Mouse (Mus musculus) R1 (cell line): ENCODE measurements around the gene Zfp52.

Experiments used
- DNase-seq: peaks from one replicate; pipeline ENCODE4 v3.0.0-alpha.2; 2018; ENCODE audit warnings: low read depth, low spot score

Zfp52 gene

DNA sequence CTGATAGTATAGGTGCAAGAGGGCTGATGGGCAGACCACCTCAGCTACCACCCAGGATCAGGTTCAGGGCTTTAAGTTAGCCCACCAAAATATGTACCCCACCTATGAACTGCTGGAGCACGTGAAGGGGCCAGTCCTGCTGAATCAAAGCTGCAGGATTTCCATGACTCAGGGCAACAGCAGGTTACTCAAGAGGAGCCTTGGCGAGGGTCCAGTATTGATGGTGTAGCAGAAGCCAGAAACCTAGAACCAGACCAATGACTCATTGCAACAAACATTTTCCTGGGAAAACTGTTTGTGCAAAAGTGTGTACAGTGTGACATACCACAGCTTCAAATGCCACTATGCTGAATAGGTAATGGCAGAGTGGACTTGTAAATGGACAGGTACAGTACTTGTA lies 22.5 kb downstream of the Zfp52 start:
- no peak for DNase-seq

GRCm38 (mm10) chr17:21566220-21566619 lies 30.9 kb downstream of the Zfp52 start:
- peak; percentile 68 for DNase-seq

- DNase-seq, result peak; percentile 92
Measured at GRCm38 (mm10) chr17:21566728-21567349, 31.5 kb downstream of the Zfp52 start, which contains the start of gene Zfp948. Gene Zfp948, plus strand, starts transcription at chr17:21567008.

DNA sequence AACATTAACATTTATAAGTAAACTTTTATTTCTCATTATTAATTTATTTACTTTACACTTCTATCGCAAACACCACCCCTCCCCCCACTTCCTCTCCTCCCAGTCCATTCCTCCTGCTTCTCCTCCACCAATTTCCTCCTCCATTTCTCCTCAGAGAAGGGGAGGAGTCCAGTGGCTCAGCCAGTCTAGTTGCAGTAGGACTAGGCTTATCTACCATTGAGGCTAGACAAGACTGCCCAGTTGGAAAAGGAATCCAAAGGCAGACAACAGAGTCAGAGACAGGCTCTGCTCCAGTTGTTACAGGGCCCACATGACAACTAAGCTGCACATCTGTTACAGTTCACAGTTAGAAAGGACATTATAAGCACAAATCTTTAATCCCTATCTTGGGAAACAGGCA lies 32.4 kb downstream of the Zfp52 start:
- DNase-seq, result peak; percentile 41

GRCm38 (mm10) chr17:21579080-21579479 lies 43.7 kb downstream of the Zfp52 start:
- DNase-seq, result no peak

DNA sequence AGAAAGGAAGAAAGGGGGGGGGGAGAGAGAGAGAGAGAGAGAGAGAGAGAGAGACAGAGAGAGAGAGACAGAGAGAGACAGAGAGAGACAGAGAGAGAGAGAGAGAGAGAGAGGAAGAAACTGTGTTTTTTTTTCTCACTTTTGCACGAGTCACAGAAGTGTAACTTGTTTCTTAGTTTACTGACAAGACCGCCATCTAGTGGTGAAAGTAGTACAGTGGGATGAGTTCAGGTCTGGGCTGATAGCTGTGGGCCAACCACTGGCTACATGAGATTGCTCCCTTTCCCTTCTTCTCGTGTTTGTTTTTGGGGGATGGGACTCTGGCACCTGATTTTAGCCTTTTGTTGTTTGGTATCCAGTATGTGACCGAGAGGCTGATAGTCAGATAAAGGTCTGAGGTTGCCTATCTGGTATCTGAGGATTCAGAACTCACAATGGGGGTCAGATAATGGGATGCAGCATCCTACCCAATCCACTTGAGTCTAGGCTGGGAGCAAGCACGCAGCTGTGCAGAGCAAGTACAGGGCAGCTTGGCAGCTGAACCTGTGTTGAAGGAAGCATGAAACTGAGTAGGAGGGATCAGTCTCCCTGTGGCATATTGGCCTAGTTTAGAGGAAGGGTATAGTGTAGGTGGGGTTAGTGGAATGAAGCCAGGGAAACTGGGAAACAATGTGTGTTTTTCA lies 44.3 kb downstream of the Zfp52 start:
- DNase-seq, result peak; percentile 80

DNA sequence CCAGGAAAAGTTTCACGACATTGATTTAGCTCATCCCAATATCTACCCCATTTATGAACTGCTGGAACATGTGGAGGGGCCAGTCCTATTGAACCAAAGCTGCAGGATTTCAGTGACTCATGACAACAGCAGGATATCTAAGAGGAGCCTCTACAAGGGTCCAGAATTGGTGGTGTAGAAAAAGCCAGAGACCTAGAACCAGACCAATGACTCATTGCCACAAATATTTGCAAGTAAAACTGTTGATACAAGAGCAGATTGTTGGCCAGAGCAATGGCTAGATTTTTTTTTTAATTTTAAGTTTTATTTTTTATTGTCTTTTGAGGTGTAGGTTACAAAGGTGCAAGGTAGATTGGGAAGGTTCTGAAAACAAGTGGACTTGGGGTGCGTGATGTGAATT lies 50.2 kb downstream of the Zfp52 start:
- no peak for DNase-seq
